Mouse (Mus musculus) myocyte (in vitro differentiated cells): ENCODE results near the gene Trim23.
"Not testable (repeated sequence)": the region's sequence is repeated elsewhere in the genome, so short reads cannot be mapped to it uniquely, and the experiment has no call there.

Experiments
- E2F4 ChIP-seq: IDR thresholded peaks from one replicate; pipeline ENCODE4 v1.6.1; 2011; ENCODE audit warnings: mild to moderate bottlenecking, control low read depth, moderate library complexity; ENCODE audit not compliant: insufficient read depth
- MAX ChIP-seq: IDR thresholded peaks from one replicate; pipeline ENCODE4 v1.6.1; 2011; ENCODE audit warnings: low read depth, mild to moderate bottlenecking, control low read depth
- MYOD1 ChIP-seq, 3 experiments: IDR thresholded peaks; one replicate each; pipeline ENCODE4 v1.6.1; 2011; ENCODE audit warnings: control low read depth in 2 of 3, low read depth in 2 of 3, mild to moderate bottlenecking in 2 of 3, moderate library complexity in 1 of 3; ENCODE audit not compliant: insufficient read length in 2 of 3, control insufficient read depth in 1 of 3
- POLR2A ChIP-seq: IDR thresholded peaks from one replicate; pipeline ENCODE4 v1.6.1; 2011; ENCODE audit warnings: low read depth, mild to moderate bottlenecking, control low read depth, moderate library complexity; ENCODE audit not compliant: insufficient read length
- POLR2AphosphoS2 ChIP-seq: IDR thresholded peaks from one replicate; pipeline ENCODE4 v1.6.1; 2011; ENCODE audit warnings: low read depth, control low read depth; ENCODE audit not compliant: insufficient read length
- SRF ChIP-seq: IDR thresholded peaks from one replicate; pipeline ENCODE4 v1.6.1; 2011; ENCODE audit warnings: low read depth; ENCODE audit not compliant: control insufficient read depth, insufficient read length
- TCF3 ChIP-seq: IDR thresholded peaks from one replicate; pipeline ENCODE4 v1.6.1; 2011; ENCODE audit warnings: low read depth, control low read depth; ENCODE audit not compliant: insufficient read length

GRCm38 (mm10) chr13:104195891-104196290, 17.3 kb downstream of the Trim23 start:
- TF ChIP-seq E2F4; MAX; TCF3; POLR2A; MYOD1 (IDR thresholded peaks at IDR 0.05; ENCODE audit: control insufficient read depth in 1 of 3, insufficient read length in 2 of 3, low read depth in 2 of 3); POLR2AphosphoS2; SRF: not testable (repeated sequence)
